Mouse (Mus musculus) brain, embryonic 14.5 days (tissue): ENCODE results near the gene Map2k6. TPM values are rescaled to one million over a fixed set of nuclear protein-coding genes. Genes with fewer than 3 reads are reported as not detected.

Experiments used
- DNase-seq: peaks from one replicate; pipeline ENCODE4 v3.0.0-alpha.2; 2011; ENCODE audit warnings: low read depth
- CTCF ChIP-seq: fragments of 200-500 bp; IDR thresholded peaks from 2 replicates; pipeline ENCODE4 v1.5.1; 2012; ENCODE audit warnings: inconsistent platforms, mild to moderate bottlenecking, moderate library complexity, borderline replicate concordance; ENCODE audit not compliant: insufficient read depth, insufficient read length; ENCODE audit errors: extremely low read depth
- POLR2A ChIP-seq: fragments of 200-500 bp; IDR thresholded peaks from 2 replicates; pipeline ENCODE4 v1.6.1; 2012; ENCODE audit warnings: mild to moderate bottlenecking, inconsistent platforms, borderline replicate concordance; ENCODE audit not compliant: poor library complexity, insufficient read depth, insufficient read length, severe bottlenecking; ENCODE audit errors: extremely low read depth
- polyA plus RNA-seq: library from polyadenylated mRNA; depleted of rRNA; stranded (reverse); fragments of >200 nt; gene quantifications from 2 replicates; pipeline ENCODE4 v1.2.3, GENCODE M21; 2012; rRNA removed

Map2k6 gene
- polyA plus RNA-seq, 1 experiment = 21.4 TPM

- no peak for DNase-seq
- TF ChIP-seq POLR2A (no peak), CTCF (no peak)
These were observed 143.0 kb downstream of the Map2k6 start for GRCm38 (mm10) chr11:110541933-110542332.

DNA sequence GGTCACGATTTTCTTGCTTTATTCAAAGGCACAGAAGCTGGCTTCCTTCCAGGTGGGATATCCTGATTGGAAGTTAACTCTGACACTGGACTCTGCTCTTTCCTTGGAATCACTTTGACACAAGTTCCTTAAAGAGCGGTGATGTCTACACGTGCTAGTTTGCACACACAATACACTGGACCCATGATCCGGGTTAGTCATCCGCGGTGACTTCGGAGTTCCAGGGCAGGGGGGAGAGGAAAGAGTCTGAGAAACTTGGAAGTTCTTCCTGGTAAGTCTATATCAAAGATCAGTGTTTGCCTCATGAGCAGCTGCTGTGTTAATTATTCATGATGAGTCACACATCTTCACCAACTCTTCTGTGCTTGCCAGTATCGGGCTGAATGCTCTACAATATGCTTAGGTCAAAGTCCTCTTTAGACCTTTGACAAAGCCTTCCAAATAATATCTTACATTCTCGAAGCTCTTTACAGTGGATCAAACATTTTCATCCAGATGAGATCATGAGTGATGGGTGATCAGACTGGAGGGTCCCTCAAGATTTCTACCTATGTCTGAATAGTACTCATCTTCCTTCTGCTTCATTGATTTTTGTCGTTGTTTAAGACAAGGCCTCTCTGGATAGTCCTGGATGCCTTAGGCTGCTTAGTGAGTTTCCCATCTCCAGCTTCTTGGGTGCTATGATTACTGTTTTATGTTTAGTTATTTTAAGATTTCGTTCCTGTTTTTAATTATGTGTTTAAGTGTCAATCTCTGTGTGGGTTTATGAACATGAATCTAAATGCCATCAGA, 145.7 kb downstream of the Map2k6 start:
- no peak for TF ChIP-seq CTCF
- no peak for TF ChIP-seq POLR2A
- no peak for DNase-seq

GRCm38 (mm10) chr11:110545416-110545815, 146.5 kb downstream of the Map2k6 start:
- no peak for DNase-seq
- no peak for TF ChIP-seq POLR2A
- TF ChIP-seq CTCF = no peak

GRCm38 (mm10) chr11:110551471-110551967, 152.6 kb downstream of the Map2k6 start:
- DNase-seq = no peak

DNA sequence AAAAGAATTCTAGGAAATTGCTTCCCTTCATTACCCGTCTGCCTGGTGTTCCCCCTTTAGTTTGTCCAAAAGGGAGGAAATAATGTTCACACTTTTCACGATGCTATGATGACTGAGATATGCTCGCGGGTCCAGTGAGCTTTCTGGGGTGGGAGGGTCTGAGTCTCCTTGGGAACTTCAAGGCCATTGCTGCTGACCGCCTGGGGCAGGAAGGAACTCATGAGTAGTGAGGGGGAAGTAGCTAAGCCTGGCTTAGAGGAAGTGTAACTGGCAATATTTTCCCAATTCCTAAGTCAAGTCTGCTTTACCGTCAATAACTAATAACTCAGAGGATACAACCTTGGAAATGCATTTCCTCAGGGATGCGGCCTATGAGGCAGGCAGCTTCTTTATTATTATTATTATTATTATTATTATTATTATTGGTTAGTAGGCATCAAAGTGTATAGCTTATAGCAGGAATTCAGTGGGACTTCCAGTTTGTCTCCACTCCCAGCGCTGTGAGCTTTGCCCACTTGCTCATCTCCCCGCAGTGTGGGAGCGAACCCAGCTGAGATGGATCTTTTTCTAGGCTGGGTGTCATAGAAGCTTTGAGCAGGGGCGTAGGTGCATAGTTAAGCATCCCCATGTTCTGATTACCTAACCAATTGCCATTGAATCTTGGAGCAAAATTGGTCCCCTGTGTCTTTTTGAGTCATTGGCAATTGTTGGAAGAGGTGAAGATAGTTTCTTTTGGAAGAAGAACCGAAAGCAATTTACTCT, 163.6 kb downstream of the Map2k6 start:
- no peak for DNase-seq
- no peak for TF ChIP-seq POLR2A
- TF ChIP-seq CTCF = no peak

More at GRCm38 (mm10) chr11:110551471-110551967, 152.6 kb downstream of the Map2k6 start:
- TF ChIP-seq POLR2A = no peak
- TF ChIP-seq CTCF = no peak

DNA sequence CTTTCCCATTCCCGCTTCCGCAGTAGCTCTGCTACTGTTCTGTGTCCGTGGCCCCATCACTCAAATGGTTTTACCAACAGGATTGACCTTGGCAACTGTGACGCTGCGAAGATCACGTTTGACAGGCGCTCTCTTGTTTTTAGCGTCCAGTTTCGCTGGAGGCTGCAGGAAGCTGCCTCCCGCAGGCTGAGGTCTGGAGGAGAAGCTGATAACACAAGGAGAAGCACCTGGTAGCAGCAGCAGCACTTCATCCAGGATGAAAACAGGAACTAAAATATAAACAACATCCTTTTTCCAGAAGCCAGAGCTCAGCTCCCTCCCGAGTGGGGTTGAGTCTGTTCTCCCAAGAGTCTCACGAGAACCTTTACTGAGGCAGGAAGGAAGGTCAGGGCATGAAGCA, 164.3 kb downstream of the Map2k6 start:
- TF ChIP-seq CTCF (no peak), POLR2A (no peak)
- no peak for DNase-seq

- DNase-seq = no peak
- no peak for TF ChIP-seq CTCF
- TF ChIP-seq POLR2A = no peak
These were observed 164.9 kb downstream of the Map2k6 start for GRCm38 (mm10) chr11:110563801-110564200.

- no peak for TF ChIP-seq CTCF
- no peak for TF ChIP-seq POLR2A
These were observed 167.4 kb downstream of the Map2k6 start for GRCm38 (mm10) chr11:110566307-110566706.

DNA sequence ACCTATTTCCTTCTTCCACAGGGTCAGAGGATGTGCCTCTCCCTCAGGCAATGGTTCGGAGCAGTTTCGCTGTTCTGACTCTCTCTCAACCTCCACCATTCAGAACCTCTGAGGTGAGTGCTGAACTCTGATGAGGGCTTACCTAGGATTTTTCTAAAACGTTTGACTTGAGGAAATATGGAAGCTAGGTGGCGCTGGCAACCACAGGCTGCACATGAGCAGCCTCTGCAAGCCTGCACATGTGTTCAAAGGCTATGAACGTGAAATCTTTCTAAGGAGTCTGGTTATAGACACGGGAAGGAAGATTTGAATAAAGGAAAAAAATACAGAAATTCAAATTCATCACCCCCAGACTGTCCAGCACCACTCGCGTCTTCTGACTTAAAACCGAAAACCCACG, 173.6 kb downstream of the Map2k6 start:
- DNase-seq = peak; percentile 87
- no peak for TF ChIP-seq POLR2A
- peak; percentile 82 for TF ChIP-seq CTCF

More at GRCm38 (mm10) chr11:110566307-110566706, 167.4 kb downstream of the Map2k6 start:
- DNase-seq = no peak

Other genes starting within 250 kb of the Map2k6 start
- gene Abca9, start 230.9 kb upstream of the Map2k6 start, polyA plus RNA-seq = 2.5 and 4.2 TPM in 2 replicates
- 0.14 and 0.33 TPM in 2 replicates for gene Abca6, start 147.3 kb upstream of the Map2k6 start, polyA plus RNA-seq
- gene Abca5, start 61.4 kb upstream of the Map2k6 start, polyA plus RNA-seq = 4.6 and 6.5 TPM in 2 replicates